Mouse (Mus musculus): ENCODE results near the gene Mogat1. TPM values are rescaled to one million over a fixed set of nuclear protein-coding genes. Genes with fewer than 3 reads are reported as not detected.

Gene Mogat1
- polyA plus RNA-seq (2012; rRNA removed), result not detected in 2 replicates

DNA sequence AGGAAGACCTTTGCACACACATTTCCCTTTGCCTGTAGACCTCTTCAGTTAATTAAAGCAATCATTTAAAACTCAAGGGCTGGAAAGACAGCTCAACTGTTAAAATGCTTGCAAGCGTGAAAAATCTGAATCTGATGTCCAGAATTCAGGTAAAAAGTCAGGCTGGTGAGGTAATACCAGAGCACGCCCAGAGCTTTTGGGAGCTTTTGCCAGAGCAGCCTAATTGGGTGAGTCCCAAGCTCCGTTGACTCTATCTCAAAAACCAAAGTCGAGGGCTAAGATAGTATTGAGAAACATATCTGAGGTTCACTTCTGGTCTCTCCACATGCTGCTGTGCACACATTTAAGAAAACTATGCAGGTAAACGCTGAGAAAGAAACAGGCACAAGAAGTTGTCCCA, at the start of gene Mogat1:
TSS of gene Mogat1 (plus strand) at position 130 of the 400 bp plus-strand sequence.

GRCm38 (mm10) chr1:78488752-78489492, 21.9 kb upstream of the Mogat1 start, which contains the start of gene Farsb:
Farsb (minus strand) TSS chr1:78488897.

GRCm38 (mm10) chr1:78511621-78512160, 900 bp downstream of the Mogat1 start, which contains the start of gene BC035947:
BC035947 (minus strand) TSS chr1:78512158.

Other genes with a start within 250 kb of the Mogat1 start
- gene Sgpp2, start 200.6 kb upstream of the Mogat1 start, polyA plus RNA-seq (2012; rRNA removed), result 0.02 and 0.03 TPM in 2 replicates
- 44.0 and 45.4 TPM in 2 replicates for gene Farsb, start 22.1 kb upstream of the Mogat1 start, polyA plus RNA-seq (2012; rRNA removed)
- gene BC035947, start 1.2 kb downstream of the Mogat1 start, polyA plus RNA-seq (2012; rRNA removed), result not detected in 2 replicates
- gene Acsl3, start 146.8 kb downstream of the Mogat1 start, polyA plus RNA-seq (2012; rRNA removed), result 10.0 and 10.5 TPM in 2 replicates
- 1.5 and 1.6 TPM in 2 replicates for gene Utp14b, start 147.0 kb downstream of the Mogat1 start, polyA plus RNA-seq (2012; rRNA removed)